Mouse (Mus musculus) bone marrow macrophage, adult 2 months (primary cell): ENCODE measurements around the gene Jade1.

Experiments used
- CTCF ChIP-seq: IDR thresholded peaks from 2 replicates; pipeline ENCODE4 v1.5.1; 2012; ENCODE audit warnings: low read depth, mild to moderate bottlenecking, low read length, moderate library complexity
- POLR2A ChIP-seq: IDR thresholded peaks from 2 replicates; pipeline ENCODE4 v1.6.1; 2012; ENCODE audit warnings: mild to moderate bottlenecking, low read depth, low read length, borderline replicate concordance

DNA sequence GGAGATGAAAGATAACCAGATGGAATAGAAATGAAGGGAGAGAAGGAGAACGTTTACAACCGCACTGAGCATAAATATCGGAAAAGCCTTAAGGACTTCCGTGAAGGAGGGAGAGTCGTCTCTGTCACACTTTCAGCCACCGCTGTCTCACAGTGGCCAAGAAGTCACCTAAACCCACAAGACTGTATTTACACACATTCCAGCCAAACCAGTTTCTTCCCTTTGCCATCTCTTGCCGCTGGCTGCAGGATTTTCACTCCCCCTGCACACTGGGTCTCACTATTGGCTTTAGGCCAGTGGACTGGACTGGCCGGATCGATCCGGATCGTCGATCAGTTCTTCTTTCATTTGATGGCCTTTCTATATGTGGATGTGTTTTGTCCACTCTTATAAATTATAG is 23.4 kb upstream of the Jade1 start:
- TF ChIP-seq CTCF (no peak), POLR2A (no peak)
